Mouse (Mus musculus) testis, postnatal 14 days (tissue): Measurements from ENCODE around the gene Calml3.

Experiments
- DNase-seq: peaks from one replicate; pipeline ENCODE4 v3.0.0; 2021; ENCODE audit warnings: low spot score

Gene Calml3

GRCm38 (mm10) chr13:3782499-3782898, 21.6 kb downstream of the Calml3 start:
- DNase-seq, result no peak

DNA sequence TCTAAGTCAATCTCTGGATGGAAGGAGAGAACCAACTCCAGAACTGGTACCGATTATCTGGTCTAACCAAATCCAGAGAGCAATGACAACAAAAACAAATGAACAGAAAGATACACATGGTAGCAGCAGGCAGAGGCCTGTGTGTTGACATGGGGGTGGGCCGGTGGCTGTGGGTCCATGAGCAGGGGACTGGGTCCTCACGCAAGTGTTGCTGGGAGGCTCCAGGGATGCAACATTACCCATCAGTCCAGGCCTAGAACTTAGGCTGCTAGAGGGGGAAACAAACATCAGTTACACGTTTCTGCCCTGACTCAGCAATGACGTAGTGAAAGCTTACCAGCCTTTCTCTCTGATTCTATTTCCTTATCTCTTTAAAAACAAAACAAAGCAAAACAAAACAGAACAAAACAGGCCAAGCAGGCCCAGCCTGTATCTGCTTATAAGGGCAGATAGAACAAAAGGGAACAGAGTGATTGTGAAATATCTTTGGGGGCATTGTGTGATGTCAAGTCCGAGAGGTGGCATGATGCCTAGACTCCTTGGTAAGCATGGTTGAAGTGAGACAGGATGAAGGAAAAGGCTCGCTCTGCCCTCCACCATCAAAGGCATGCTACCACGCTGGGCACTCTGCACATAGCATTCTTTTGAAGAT, 24.4 kb downstream of the Calml3 start:
- DNase-seq, result no peak

DNA sequence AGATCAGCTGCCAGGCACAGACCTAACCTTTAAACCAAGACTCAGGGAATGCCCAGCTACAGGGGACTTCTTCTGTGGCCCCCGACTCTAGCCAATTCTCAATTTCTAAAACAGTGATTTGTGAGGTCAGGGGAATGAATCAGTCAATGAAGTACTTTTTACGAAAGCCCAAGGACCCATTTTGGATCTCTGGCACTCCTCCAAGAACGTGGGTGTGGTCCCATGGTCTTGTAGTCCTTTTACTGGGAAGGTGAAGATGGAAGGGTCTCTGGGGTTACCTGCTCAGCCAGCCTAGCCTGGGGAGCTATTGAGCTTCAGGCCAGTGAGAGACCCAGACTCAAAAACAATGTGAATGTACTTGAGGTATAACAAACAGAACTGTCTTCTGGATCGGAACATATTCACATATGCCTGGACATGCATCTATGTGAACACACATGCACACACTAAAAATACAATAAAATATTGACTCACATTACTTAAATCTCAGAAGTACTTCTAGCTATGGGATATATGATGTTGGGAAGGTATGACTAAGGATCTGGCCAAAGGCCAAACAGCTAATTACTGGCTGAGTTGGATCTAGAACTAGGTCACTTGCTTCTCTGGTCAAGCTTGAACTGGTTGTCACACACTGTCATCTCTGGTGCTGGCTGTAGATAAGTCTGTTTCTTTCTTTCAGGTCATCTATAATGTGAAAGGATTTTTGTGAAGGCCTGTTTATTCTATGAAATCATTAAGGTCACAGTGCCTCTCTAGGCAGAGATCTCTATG, 25.3 kb downstream of the Calml3 start:
- DNase-seq, result no peak

DNA sequence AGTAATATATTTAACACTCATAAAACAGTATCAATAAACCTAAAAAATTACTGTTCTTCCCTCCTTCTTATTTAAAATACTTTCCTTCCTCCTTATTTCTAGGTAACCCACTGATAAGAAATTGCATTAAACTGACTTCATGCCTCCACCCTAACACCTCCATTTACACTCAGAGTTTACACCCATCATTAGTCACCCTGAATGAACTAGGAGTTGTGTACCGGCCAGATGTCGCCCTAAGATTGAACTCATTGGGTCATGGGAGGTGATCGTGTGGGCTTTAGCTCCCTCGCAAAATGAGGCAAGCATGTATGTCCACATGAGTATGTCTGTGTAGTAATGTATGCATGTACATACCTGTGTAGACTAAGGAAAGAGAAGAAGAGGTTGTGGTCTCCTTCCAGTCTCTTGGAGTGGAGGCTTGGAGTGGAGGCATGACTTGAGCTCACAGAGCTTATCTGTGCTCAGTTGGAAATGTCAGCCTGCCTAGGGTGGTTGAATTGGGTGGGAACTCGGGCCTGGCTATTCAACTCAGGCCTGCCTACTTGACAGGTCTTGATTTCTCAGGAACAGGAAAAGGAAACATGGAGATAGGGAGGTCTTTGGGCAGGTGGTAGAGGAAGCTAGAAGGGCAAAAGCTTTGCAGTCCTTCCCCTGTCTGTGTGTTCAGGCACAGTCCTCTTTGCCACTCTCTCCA, 26.8 kb downstream of the Calml3 start:
- DNase-seq, result no peak

- DNase-seq, result no peak
Observed at GRCm38 (mm10) chr13:3776446-3776845, 27.7 kb downstream of the Calml3 start.

DNA sequence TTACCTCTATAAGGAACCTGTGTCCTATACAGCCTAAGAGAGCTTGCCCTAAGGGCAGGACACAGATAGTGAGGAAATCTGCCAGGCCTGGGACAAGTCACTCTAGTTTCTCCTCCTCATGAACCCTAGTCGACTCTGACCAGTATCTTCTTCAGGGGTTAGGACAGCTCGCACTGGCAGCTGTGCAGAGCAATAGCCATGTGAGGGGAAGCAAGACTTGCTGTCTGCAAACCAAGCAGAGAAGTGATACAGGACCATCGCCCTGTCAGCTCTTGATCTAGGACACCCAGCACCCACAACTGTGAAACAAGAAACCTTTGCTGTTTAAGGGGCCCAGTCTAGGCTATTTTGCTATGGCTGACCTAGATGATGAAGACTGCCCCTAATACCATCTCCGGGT, 29.1 kb downstream of the Calml3 start:
- no peak for DNase-seq

DNA sequence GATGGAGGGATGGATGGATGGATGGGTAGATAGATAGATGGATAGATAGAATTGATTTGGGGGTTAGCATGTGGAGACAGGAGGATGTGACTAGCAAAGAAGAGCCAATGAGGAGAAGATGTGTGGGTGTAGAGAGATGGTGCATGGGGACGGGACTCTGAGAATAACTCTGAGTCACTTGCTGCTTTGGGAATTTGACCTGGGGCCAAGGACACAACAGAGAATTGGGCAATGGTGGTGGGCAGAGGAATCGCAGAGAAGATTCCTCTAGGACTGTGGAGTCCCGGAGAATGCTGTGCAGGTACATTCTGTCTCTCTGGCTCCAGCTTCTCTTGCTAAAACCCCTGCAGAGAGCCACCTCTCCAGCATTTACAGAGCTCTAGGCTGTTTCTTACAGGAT, 29.8 kb downstream of the Calml3 start:
- DNase-seq, result no peak

- no peak for DNase-seq
Observed at GRCm38 (mm10) chr13:3773149-3773688, 30.9 kb downstream of the Calml3 start.

DNA sequence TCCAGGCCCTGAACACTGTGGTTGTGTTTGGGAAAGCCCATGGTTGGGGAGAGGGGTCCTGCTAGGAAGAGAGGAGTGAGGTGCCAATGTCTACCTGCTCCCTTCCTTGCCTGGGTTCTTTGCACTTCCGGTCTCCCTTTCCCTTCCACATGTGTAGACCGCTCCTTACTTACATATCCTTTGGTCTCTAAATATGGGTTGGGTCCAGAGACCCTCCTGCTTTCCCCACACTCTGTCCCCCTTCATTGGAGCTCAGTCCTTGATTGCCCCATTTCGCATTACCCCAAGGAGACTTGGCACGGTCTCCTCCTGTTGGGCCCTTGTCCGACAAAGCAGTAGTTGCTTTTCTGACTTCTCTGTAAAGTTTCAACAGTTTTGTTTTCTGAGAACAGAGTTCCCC, 32.9 kb downstream of the Calml3 start:
- DNase-seq, result no peak

DNA sequence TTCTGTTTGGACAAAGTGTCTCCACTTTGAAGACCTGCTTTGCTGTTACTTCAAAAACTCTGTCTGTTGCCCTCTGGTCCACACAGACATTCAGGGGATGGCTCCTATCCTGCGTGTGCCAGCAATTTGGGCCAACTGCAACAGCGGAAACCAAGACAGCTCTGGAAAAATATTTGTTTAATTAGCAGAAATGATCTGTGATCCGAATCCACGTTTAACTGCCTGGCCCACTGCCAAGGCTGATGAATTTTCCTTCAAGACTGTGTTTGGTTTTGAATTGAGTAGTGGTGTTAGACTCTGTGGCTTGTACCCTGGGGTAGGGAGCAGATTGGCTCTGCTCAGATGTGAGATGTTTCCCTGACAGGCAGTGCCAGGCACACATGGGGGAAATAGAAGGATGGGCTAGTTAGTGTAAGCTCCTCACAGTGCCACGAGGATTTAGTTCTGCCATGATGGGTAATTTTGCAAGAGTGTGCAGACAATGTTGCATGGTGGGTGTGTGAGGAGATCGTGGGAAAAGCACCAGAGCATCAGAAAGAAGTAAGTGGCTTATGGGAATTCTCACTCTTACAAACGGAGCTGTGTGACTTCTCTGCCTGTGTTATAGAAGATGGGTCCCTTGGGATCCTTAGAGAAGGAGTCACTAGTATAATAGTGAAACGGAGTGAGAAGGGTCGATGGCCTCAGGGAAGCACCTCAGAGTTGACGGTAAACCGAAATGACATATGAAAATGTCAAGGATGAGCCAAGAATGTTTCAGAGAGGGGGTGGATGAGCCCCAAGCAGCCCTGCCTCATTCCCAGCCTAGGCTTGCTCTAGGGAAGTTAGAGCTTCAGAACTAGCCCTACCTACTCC, 33.7 kb downstream of the Calml3 start:
- no peak for DNase-seq

DNA sequence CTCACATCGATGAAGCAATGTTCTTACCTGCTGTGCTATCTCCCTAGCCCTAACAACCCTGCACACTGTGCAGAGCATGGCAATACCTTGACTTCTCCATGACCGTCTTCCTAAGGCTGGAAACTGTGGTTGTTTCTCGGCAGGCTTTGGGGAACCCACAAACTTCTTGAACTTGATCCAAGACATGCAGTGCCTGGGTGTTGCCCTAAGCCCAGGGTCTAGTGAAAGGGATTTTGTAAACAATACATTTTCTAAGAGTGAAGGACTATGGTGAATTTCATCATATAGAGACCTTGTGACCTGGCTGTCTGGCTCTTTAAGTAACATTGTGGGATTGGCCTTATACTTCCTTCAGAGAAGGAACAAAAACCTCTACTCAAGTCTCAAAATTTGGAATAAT, 34.6 kb downstream of the Calml3 start:
- no peak for DNase-seq

GRCm38 (mm10) chr13:3768621-3769020, 35.5 kb downstream of the Calml3 start:
- peak; percentile 33 for DNase-seq

DNA sequence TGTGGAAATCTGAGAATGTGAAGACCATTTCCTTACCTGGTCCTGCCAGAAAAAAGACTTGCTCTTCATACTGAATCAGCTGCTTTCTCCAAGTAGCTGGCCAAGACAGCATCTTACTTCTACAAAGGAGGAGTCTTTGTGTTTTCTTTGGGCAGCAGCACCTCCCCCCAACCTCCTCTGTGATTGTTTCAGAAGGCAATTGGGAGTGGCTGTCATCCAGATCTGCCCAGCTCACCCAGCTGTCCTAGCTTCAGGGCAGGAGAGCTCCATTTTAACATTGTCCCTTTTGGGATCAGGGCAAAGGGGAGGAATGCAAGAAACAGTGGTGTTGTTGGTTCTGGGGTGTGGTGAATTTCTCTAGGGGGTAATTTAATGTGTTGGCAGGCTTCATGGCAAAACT, 37.0 kb downstream of the Calml3 start:
- no peak for DNase-seq

- DNase-seq, result no peak
Observed at GRCm38 (mm10) chr13:3765781-3766180, 38.3 kb downstream of the Calml3 start.

DNA sequence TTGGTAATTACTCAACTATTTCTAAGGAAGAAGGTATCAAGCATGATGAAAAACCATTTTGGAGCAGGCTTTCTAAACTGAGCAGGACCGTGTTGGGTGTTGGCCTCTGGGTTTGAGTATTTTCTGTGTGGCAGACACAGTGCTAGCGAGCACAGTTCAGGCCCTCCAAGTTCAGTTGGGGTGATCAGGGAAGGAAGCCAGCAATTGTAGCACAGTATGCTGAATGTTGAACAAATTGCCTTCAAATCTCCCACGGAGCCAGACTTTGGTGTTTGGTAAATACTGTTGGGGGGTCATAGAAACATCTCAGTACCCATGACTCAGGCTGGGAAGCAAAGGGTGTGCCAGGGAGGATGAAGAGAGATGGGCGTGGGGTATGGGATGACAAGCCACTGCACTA, 43.0 kb downstream of the Calml3 start:
- DNase-seq, result no peak

- DNase-seq, result no peak
Observed at GRCm38 (mm10) chr13:3758347-3758746, 45.8 kb downstream of the Calml3 start.

DNA sequence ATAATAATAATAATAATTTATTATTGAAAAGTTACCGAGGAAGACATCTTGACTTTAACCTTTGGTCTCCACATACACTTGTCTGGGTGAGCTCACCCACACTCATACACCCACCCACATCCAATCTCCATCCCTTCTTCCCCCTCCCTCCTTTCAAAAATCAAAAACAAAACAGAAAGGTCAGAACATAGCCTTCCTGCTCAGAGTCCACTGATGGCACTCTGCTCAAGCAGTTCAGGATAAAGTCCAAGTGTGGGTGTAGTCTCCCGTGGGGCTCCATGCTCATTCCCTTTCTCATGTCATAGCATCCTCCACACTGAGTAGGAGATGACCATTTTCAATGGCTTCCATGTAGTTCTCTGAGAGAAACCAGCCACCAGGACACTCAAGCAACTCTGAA, 50.8 kb downstream of the Calml3 start:
- DNase-seq, result no peak
